Mouse (Mus musculus): ENCODE results near the gene Cct6b. TPM values are rescaled to one million over a fixed set of nuclear protein-coding genes. Genes with fewer than 3 reads are reported as not detected.
"Not testable (repeated sequence)": the region's sequence is repeated elsewhere in the genome, so short reads cannot be mapped to it uniquely, and the experiment has no call there.

Cct6b gene
- polyA plus RNA-seq, 1 experiment from 2014 or later, result 0.33 TPM

GRCm38 (mm10) chr11:82726862-82727261, 37.3 kb downstream of the Cct6b start:
- Histone ChIP-seq H3K4me1 (ENCODE audit: control insufficient read depth, insufficient read depth, low read length) (no peaks in the 10 kb centered on the region), H3K9ac (replicated peaks; ENCODE audit: low read depth, low read length) (no peak overlapping the region), H3K36me3 (ENCODE audit: control insufficient read depth, insufficient read depth, low read length) (no peaks in the 10 kb centered on the region), H3K27me3 (ENCODE audit: control insufficient read depth, insufficient read depth, low read length) (no peaks in the 10 kb centered on the region), H3K4me3 (ENCODE audit: low read depth, low read length) (no peak overlapping the region), H3K27ac (ENCODE audit: low read depth, low read length) (no peak overlapping the region), H3K4me2 (ENCODE audit: low read depth, low read length) (no peak overlapping the region), H3K9me3 (ENCODE audit: control insufficient read depth, low read length) (no peaks in the 10 kb centered on the region)
- 100% methylated on average over 2 of the region's 2 CpGs for WGBS
- no peak for ATAC-seq (ENCODE audit: low read depth)

GRCm38 (mm10) chr11:82719294-82719693, 44.8 kb downstream of the Cct6b start:
- Histone ChIP-seq H3K27me3 (ENCODE audit: control insufficient read depth, insufficient read depth, low read length) (no peaks in the 10 kb centered on the region), H3K4me2 (ENCODE audit: low read depth, low read length) (no peak overlapping the region), H3K9me3 (ENCODE audit: control insufficient read depth, low read length) (no peaks in the 10 kb centered on the region), H3K9ac (replicated peaks; ENCODE audit: low read depth, low read length) (no peak overlapping the region), H3K27ac (ENCODE audit: low read depth, low read length) (no peak overlapping the region), H3K36me3 (ENCODE audit: control insufficient read depth, insufficient read depth, low read length) (no peaks in the 10 kb centered on the region), H3K4me1 (ENCODE audit: control insufficient read depth, insufficient read depth, low read length) (no peaks in the 10 kb centered on the region), H3K4me3 (ENCODE audit: low read depth, low read length) (no peak overlapping the region)
- 86% methylated on average over 12 of the region's 12 CpGs for WGBS
- no peak for ATAC-seq (ENCODE audit: low read depth)

- ATAC-seq (ENCODE audit: low read depth), result peak; percentile 11; the same call in 1 of the 2 replicates
- Histone ChIP-seq H3K9me3 (ENCODE audit: control insufficient read depth, low read length) (no peaks in the 10 kb centered on the region), H3K36me3 (ENCODE audit: control insufficient read depth, insufficient read depth, low read length) (no peaks in the 10 kb centered on the region), H3K27me3 (ENCODE audit: control insufficient read depth, insufficient read depth, low read length) (no peaks in the 10 kb centered on the region), H3K4me2 (ENCODE audit: low read depth, low read length) (no peak overlapping the region), H3K27ac (ENCODE audit: low read depth, low read length) (no peak overlapping the region), H3K4me3 (ENCODE audit: low read depth, low read length) (no peak overlapping the region), H3K4me1 (ENCODE audit: control insufficient read depth, insufficient read depth, low read length) (no peaks in the 10 kb centered on the region), H3K9ac (replicated peaks; ENCODE audit: low read depth, low read length) (no peak overlapping the region)
- 86% methylated on average over 3 of the region's 3 CpGs for WGBS
Observed at GRCm38 (mm10) chr11:82712681-82713080, 51.4 kb downstream of the Cct6b start.

- H3K4me1 ChIP-seq (ENCODE audit: control insufficient read depth, insufficient read depth, low read length), result no peaks in the 10 kb centered on the region
- no peak overlapping the region for H3K27ac ChIP-seq (ENCODE audit: low read depth, low read length)
- H3K4me3 ChIP-seq (ENCODE audit: low read depth, low read length), result no peak overlapping the region
- no peak overlapping the region for H3K9ac ChIP-seq (replicated peaks; ENCODE audit: low read depth, low read length)
- 82% methylated on average over 4 of the region's 4 CpGs for WGBS
- no peak for ATAC-seq (ENCODE audit: low read depth)
- H3K36me3 ChIP-seq (ENCODE audit: control insufficient read depth, insufficient read depth, low read length), result no peaks in the 10 kb centered on the region
- H3K4me2 ChIP-seq (ENCODE audit: low read depth, low read length), result no peak overlapping the region
- H3K9me3 ChIP-seq (ENCODE audit: control insufficient read depth, low read length), result no peaks in the 10 kb centered on the region
- no peaks in the 10 kb centered on the region for H3K27me3 ChIP-seq (ENCODE audit: control insufficient read depth, insufficient read depth, low read length)
Observed at GRCm38 (mm10) chr11:82708934-82709333, 55.2 kb downstream of the Cct6b start.

GRCm38 (mm10) chr11:82705082-82705481, 59.0 kb downstream of the Cct6b start:
- H3K9ac ChIP-seq (replicated peaks; ENCODE audit: low read depth, low read length), result no peak overlapping the region
- ATAC-seq (ENCODE audit: low read depth), result no peak
- H3K27ac ChIP-seq (ENCODE audit: low read depth, low read length), result no peak overlapping the region
- 67% methylated on average over 6 of the region's 6 CpGs for WGBS
- H3K4me1 ChIP-seq (ENCODE audit: control insufficient read depth, insufficient read depth, low read length), result no peaks in the 10 kb centered on the region
- H3K4me2 ChIP-seq (ENCODE audit: low read depth, low read length), result no peak overlapping the region
- no peaks in the 10 kb centered on the region for H3K27me3 ChIP-seq (ENCODE audit: control insufficient read depth, insufficient read depth, low read length)
- H3K4me3 ChIP-seq (ENCODE audit: low read depth, low read length), result no peak overlapping the region
- no peaks in the 10 kb centered on the region for H3K36me3 ChIP-seq (ENCODE audit: control insufficient read depth, insufficient read depth, low read length)
- H3K9me3 ChIP-seq (ENCODE audit: control insufficient read depth, low read length), result no peaks in the 10 kb centered on the region

GRCm38 (mm10) chr11:82699865-82700410, 64.2 kb downstream of the Cct6b start:
- no peak for ATAC-seq (ENCODE audit: low read depth)
- no peaks in the 10 kb centered on the region for H3K36me3 ChIP-seq (ENCODE audit: control insufficient read depth, insufficient read depth, low read length)
- 0 out of 2 replicates have a peak, but pooled peaks cover 3% of the 10 kb centered on the region for H3K4me1 ChIP-seq (ENCODE audit: control insufficient read depth, insufficient read depth, low read length)
- no peak overlapping the region for H3K4me3 ChIP-seq (ENCODE audit: low read depth, low read length)
- no peaks in the 10 kb centered on the region for H3K27me3 ChIP-seq (ENCODE audit: control insufficient read depth, insufficient read depth, low read length)
- 88% methylated on average over 11 of the region's 11 CpGs for WGBS
- no peak overlapping the region for H3K9ac ChIP-seq (replicated peaks; ENCODE audit: low read depth, low read length)
- H3K27ac ChIP-seq (ENCODE audit: low read depth, low read length), result no peak overlapping the region
- H3K4me2 ChIP-seq (ENCODE audit: low read depth, low read length), result no peak overlapping the region
- H3K9me3 ChIP-seq (ENCODE audit: control insufficient read depth, low read length), result no peaks in the 10 kb centered on the region

- Histone ChIP-seq H3K27me3 (ENCODE audit: control insufficient read depth, insufficient read depth, low read length) (no peaks in the 10 kb centered on the region), H3K4me1 (ENCODE audit: control insufficient read depth, insufficient read depth, low read length) (0 out of 2 replicates have a peak, but pooled peaks cover 3% of the 10 kb centered on the region), H3K4me2 (ENCODE audit: low read depth, low read length) (no peak overlapping the region), H3K9me3 (ENCODE audit: control insufficient read depth, low read length) (no peaks in the 10 kb centered on the region), H3K36me3 (ENCODE audit: control insufficient read depth, insufficient read depth, low read length) (no peaks in the 10 kb centered on the region), H3K4me3 (ENCODE audit: low read depth, low read length) (no peak overlapping the region), H3K27ac (ENCODE audit: low read depth, low read length) (no peak overlapping the region), H3K9ac (replicated peaks; ENCODE audit: low read depth, low read length) (no peak overlapping the region)
- 43% methylated on average over 7 of the region's 7 CpGs for WGBS
- ATAC-seq (ENCODE audit: low read depth), result no peak
Observed at GRCm38 (mm10) chr11:82695930-82696329, 68.2 kb downstream of the Cct6b start.

GRCm38 (mm10) chr11:82694947-82695346, 69.2 kb downstream of the Cct6b start:
- H3K9ac ChIP-seq (replicated peaks; ENCODE audit: low read depth, low read length); H3K4me2 ChIP-seq (ENCODE audit: low read depth, low read length); H3K4me3 ChIP-seq (ENCODE audit: low read depth, low read length); H3K36me3 ChIP-seq (ENCODE audit: control insufficient read depth, insufficient read depth, low read length); H3K27ac ChIP-seq (ENCODE audit: low read depth, low read length); H3K9me3 ChIP-seq (ENCODE audit: control insufficient read depth, low read length); ATAC-seq (ENCODE audit: low read depth); H3K27me3 ChIP-seq (ENCODE audit: control insufficient read depth, insufficient read depth, low read length); H3K4me1 ChIP-seq (ENCODE audit: control insufficient read depth, insufficient read depth, low read length): not testable (repeated sequence)

- 85% methylated on average over 6 of the region's 6 CpGs for WGBS
- H3K27me3 ChIP-seq (ENCODE audit: control insufficient read depth, insufficient read depth, low read length), result no peaks in the 10 kb centered on the region
- ATAC-seq (ENCODE audit: low read depth), result no peak
- no peaks in the 10 kb centered on the region for H3K9me3 ChIP-seq (ENCODE audit: control insufficient read depth, low read length)
- no peaks in the 10 kb centered on the region for H3K36me3 ChIP-seq (ENCODE audit: control insufficient read depth, insufficient read depth, low read length)
- no peak overlapping the region for H3K4me2 ChIP-seq (ENCODE audit: low read depth, low read length)
- H3K27ac ChIP-seq (ENCODE audit: low read depth, low read length), result no peak overlapping the region
- H3K4me1 ChIP-seq (ENCODE audit: control insufficient read depth, insufficient read depth, low read length), result 0 out of 2 replicates have a peak, but pooled peaks cover 3% of the 10 kb centered on the region
- no peak overlapping the region for H3K4me3 ChIP-seq (ENCODE audit: low read depth, low read length)
- H3K9ac ChIP-seq (replicated peaks; ENCODE audit: low read depth, low read length), result no peak overlapping the region
Observed at GRCm38 (mm10) chr11:82692668-82693067, 71.5 kb downstream of the Cct6b start.
